Mouse (Mus musculus): Measurements from ENCODE around the gene Pigu. TPM values are rescaled to one million over a fixed set of nuclear protein-coding genes. Genes with fewer than 3 reads are reported as not detected.

Gene Pigu
- polyA plus RNA-seq, 1 experiment from 2014 or later: 48.3 TPM

DNA sequence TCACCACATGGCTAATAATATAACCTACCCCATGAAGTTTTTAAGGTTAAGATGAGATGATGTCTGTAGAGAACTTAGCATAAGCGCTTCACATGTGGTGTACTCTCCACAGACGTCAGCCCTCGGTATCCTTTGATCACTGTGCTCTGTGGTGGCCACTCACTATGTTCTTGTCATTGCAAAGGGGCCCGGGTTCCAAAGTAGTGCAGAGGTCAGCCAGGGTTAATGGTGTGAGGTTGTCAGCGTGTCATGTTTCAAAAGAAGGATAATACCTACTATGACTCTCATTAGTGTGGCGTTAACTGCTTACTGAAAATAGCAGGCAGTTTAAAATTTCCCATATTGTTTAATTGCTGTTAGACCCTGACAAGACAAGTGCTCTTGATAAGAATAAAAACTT, 43.6 kb downstream of the Pigu start:
- peaks cover 7% of the 10 kb centered on the region for H3K4me1 ChIP-seq
- 49% methylated on average over 6 of the region's 6 CpGs for WGBS

DNA sequence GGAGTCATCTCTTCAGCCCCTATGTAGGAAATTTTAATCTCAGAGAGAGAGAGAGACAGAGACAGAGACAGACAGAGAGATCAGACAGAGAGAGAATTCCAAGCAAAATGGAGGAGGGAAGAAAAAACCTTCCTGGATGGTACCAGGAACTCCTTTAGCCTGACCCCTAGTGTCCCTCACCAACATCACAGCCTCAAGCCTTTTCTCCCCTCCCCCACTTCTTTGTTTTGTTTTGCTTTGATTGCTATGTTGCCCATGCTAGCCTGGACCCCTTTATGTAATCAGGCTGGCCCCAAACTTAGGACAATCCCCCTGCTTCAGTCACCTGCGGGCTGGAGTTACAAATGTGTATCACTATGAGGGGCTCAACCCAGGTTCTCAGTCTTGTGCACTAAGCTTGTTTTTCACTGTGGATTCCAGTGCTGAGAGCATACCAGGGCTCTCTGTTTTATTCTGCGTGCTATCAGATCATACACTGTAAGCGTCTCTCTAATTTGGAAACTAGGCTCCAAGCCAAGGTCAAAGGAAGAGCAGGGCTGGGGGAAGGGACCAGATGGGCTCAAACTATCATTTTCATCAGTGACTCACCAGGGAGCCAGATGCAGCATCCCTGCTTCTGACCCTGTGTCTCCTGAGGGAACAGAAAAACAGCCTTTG, 48.2 kb downstream of the Pigu start:
- Histone ChIP-seq H3K36me3 (peaks cover 27% of the 10 kb centered on the region), H3K27me3 (no peaks in the 10 kb centered on the region), H3K4me3 (no peak overlapping the region), H3K27ac (peak overlapping the region; percentile 77), H3K9ac (no peak overlapping the region), H3K9me3 (replicated peaks) (no peaks in the 10 kb centered on the region), H3K4me1 (peaks cover 7% of the 10 kb centered on the region), H3K4me2 (replicated peaks) (no peak overlapping the region)
- ATAC-seq (ENCODE audit: low FRiP score): 0 out of 2 replicates have a peak, but pooled peaks have one; percentile 48
- WGBS: 31% methylated on average over 3 of the region's 3 CpGs

More for the DNA sequence above, 43.6 kb downstream of the Pigu start:
- H3K4me2 ChIP-seq (replicated peaks): no peak overlapping the region
- H3K9me3 ChIP-seq (replicated peaks): no peaks in the 10 kb centered on the region
- peaks cover 23% of the 10 kb centered on the region for H3K36me3 ChIP-seq
- H3K9ac ChIP-seq: no peak overlapping the region
- H3K4me3 ChIP-seq: no peak overlapping the region
- no peak overlapping the region for H3K27ac ChIP-seq
- ATAC-seq (ENCODE audit: low FRiP score): no peak
- no peaks in the 10 kb centered on the region for H3K27me3 ChIP-seq

DNA sequence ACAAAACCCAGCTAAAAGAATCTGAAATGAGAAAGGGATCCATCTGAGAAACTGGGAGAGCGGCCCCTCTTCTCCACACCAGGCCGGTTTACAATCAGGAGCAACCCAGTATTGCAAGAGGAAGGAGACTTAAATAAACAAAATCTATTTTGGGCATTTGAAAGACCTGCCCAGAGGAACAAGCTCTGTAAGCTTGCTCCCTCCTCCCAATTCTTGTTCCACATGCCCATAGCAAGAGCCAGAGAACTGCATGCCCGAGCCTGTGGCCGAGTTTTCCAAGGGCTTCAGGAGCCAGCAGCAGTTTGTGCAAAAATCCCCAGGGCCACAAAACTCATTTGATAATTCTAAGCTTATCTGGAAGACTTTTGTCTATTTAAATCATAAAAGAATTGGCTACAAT, 57.7 kb downstream of the Pigu start:
- 91% methylated on average over 4 of the region's 4 CpGs for WGBS
- H3K36me3 ChIP-seq: peaks cover 59% of the 10 kb centered on the region
- no peaks in the 10 kb centered on the region for H3K27me3 ChIP-seq
- no peak overlapping the region for H3K4me2 ChIP-seq (replicated peaks)
- H3K9me3 ChIP-seq (replicated peaks): no peaks in the 10 kb centered on the region
- H3K9ac ChIP-seq: no peak overlapping the region
- no peak overlapping the region for H3K27ac ChIP-seq
- H3K4me1 ChIP-seq: no peaks in the 10 kb centered on the region
- no peak overlapping the region for H3K4me3 ChIP-seq
- no peak for ATAC-seq (ENCODE audit: low FRiP score)

DNA sequence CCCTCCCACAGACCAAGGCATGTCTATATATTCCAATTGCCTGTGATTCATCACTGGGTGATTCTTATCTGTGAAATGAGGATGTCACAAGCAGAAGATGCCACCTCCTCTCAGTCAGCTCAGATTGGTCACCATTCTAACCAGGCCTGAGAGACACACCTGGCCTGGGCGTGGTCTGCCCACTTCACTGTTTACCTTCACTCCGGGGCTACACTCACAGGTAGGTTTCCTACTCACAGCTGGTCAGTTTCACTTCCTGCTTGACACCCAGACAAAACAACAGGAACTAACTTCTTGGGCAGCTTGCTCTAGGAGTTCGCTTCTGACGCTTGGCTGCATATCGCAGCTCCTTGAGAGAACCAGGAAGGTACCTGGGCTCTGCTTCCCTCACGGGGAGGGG, 61.8 kb downstream of the Pigu start:
- no peak overlapping the region for H3K4me2 ChIP-seq (replicated peaks)
- H3K9ac ChIP-seq: no peak overlapping the region
- peaks cover 85% of the 10 kb centered on the region for H3K36me3 ChIP-seq
- 97% methylated on average over 6 of the region's 6 CpGs for WGBS
- no peak for ATAC-seq (ENCODE audit: low FRiP score)
- H3K4me3 ChIP-seq: no peak overlapping the region
- no peaks in the 10 kb centered on the region for H3K27me3 ChIP-seq
- H3K27ac ChIP-seq: no peak overlapping the region
- no peaks in the 10 kb centered on the region for H3K4me1 ChIP-seq
- no peaks in the 10 kb centered on the region for H3K9me3 ChIP-seq (replicated peaks)

DNA sequence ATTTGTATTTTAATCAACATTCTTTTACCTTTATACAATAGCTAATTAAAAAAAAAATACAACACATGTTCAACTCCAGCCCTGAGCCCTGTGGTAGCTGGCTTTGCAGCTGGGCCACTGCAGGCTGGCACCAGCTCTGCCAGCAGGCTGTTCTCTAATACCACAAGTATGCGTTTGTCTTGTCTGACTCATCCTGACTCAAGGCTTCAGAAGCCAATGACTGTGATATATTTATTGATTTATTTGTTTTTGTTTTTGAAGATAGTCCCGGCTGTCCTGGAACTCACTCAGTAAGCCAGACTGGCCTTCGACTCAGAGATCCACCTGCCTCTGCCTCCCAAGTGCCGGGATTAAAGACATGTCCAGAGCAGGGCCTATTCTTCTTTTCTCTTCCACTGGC, 63.3 kb downstream of the Pigu start:
- no peaks in the 10 kb centered on the region for H3K9me3 ChIP-seq (replicated peaks)
- no peaks in the 10 kb centered on the region for H3K27me3 ChIP-seq
- H3K4me2 ChIP-seq (replicated peaks): no peak overlapping the region
- ATAC-seq (ENCODE audit: low FRiP score): no peak
- no peak overlapping the region for H3K4me3 ChIP-seq
- H3K4me1 ChIP-seq: no peaks in the 10 kb centered on the region
- H3K9ac ChIP-seq: no peak overlapping the region
- H3K27ac ChIP-seq: no peak overlapping the region
- H3K36me3 ChIP-seq: peaks cover 80% of the 10 kb centered on the region
- 97% methylated on average over 4 of the region's 4 CpGs for WGBS

DNA sequence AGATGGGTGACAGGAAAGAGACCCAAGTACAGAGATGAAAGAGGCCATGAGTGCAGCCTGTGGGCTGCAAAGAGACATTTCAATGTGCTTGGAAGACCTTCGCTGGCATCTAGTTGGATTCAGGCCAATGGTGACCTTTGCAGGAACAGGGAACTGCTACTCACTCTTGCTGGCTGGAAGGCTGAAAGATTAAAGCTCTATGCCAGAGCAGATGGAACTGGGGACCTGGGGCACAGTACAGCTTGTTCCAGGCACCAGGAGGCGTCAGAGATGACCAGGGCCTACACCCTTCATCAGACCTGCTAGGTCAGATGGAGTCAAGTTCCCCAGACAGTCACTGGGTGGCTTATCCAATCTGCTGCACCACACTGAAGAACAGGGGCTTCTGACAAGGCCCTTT, 63.8 kb downstream of the Pigu start:
- Histone ChIP-seq H3K27ac (no peak overlapping the region), H3K4me1 (no peaks in the 10 kb centered on the region), H3K4me2 (replicated peaks) (no peak overlapping the region), H3K9ac (no peak overlapping the region), H3K36me3 (peaks cover 75% of the 10 kb centered on the region), H3K9me3 (replicated peaks) (no peaks in the 10 kb centered on the region), H3K4me3 (no peak overlapping the region), H3K27me3 (no peaks in the 10 kb centered on the region)
- 89% methylated on average over 2 of the region's 2 CpGs for WGBS
- ATAC-seq (ENCODE audit: low FRiP score): no peak

DNA sequence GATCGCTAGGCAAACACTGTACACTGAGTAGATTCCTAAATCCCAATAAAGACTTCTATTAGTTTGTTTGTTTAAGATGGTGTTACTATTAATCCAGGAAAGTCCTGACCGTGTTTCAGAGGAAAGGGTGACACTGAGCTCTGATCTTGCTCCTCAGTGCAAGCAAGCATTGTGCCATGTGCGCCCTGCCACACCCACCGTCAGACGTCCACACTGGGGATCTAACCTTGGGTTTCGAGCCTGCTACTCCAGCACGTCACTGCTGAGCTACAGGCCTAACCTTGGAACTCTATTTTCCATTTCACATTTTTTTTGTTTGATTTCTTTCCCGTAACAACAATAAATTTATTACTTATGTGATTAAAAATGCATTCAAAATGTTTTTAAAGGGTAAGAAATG, 67.2 kb downstream of the Pigu start:
- Histone ChIP-seq H3K9ac (no peak overlapping the region), H3K4me2 (replicated peaks) (no peak overlapping the region), H3K4me1 (no peaks in the 10 kb centered on the region), H3K4me3 (no peak overlapping the region), H3K27ac (no peak overlapping the region), H3K27me3 (no peaks in the 10 kb centered on the region), H3K36me3 (peaks cover 42% of the 10 kb centered on the region), H3K9me3 (replicated peaks) (no peaks in the 10 kb centered on the region)
- WGBS: 91% methylated on average over 8 of the region's 8 CpGs
- ATAC-seq (ENCODE audit: low FRiP score): no peak

DNA sequence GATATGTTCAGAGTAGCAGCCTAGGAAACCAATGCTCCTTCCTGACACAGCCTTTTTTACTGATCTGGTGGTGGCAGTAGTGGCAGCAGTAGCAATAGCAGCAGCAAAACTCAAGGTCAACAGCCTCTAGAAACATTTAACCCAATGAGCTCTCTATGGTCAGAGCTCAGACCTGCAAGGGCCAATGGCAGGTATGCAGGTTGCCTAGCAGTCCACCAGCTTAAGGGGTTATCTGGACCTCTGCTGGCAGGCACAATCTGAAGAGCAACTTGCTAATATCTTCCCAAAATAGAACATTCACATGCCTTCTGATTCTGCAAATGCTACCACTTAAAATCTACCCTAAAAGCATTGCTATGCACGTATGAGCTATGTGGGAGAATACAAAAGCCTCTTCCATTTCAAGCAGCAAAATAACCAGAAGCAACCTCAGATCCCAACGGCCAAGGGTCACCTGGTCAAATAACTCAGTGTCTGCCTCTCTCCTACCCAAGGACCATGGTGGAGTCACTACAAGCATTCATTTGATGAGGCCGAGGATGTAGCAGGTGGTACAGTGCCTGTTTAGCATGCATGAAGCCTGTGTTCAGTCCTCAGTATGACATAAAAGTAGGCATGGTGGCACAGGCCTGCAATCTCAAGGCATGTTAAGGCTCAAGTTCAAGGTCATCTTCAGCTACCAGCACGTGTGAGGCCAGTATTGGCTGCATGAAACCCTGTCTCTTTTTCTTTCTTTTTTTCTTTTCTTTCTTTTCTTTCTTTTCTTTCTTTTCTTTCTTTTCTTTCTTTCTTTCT, 69.6 kb downstream of the Pigu start:
- ATAC-seq (ENCODE audit: low FRiP score): no peak
- Histone ChIP-seq H3K4me1 (no peaks in the 10 kb centered on the region), H3K9ac (no peak overlapping the region), H3K9me3 (replicated peaks) (no peaks in the 10 kb centered on the region), H3K27me3 (no peaks in the 10 kb centered on the region), H3K27ac (no peak overlapping the region), H3K4me2 (replicated peaks) (no peak overlapping the region), H3K4me3 (no peak overlapping the region), H3K36me3 (peaks cover 32% of the 10 kb centered on the region)
- 92% methylated on average over 4 of the region's 4 CpGs for WGBS

DNA sequence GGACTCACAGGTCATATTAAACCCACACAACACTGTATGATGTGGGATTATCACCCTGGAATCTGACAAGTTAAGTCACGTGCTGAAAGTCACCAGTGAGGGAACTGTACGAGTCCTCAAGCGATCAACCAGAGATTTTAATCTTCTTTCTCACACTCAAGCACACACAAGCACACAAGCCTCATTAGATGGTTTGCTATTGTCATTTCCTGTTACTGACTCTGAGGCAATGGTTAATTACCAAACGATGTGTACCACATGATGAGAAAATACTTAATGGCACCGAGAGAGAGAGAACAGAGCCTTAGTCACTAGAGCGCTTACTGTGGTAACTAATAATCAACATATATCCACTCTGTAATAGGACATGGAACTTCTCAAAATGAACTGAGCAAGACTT, 71.5 kb downstream of the Pigu start:
- H3K27me3 ChIP-seq: no peaks in the 10 kb centered on the region
- ATAC-seq (ENCODE audit: low FRiP score): no peak
- 93% methylated on average over 6 of the region's 6 CpGs for WGBS

DNA sequence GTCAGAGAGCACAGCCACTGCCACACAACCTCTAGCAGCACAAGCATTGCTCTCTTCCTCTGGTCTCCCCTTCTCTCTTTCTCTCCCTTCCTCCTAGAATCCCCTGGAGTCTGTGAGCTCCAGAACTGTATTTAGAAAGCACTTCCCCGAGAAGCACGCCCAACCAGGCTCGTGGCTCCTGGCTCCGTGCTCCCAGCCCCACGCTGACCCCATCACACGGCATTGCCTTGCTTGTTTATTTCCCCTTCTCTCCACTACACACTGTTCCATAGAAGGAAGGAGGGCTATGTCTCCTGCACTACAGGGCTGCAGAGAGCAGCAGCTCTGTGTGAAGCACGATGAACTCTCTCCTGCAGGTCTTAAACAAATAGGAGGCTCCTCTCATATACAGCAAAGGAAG, 72.6 kb downstream of the Pigu start:
- H3K27me3 ChIP-seq: no peaks in the 10 kb centered on the region
- no peak overlapping the region for H3K27ac ChIP-seq
- no peak overlapping the region for H3K4me3 ChIP-seq
- H3K4me2 ChIP-seq (replicated peaks): no peak overlapping the region
- no peak overlapping the region for H3K9ac ChIP-seq
- H3K4me1 ChIP-seq: no peaks in the 10 kb centered on the region
- ATAC-seq (ENCODE audit: low FRiP score): no peak
- peaks cover 8% of the 10 kb centered on the region; the same call in 1 of the 2 replicates for H3K36me3 ChIP-seq
- WGBS: 88% methylated on average over 7 of the region's 7 CpGs
- H3K9me3 ChIP-seq (replicated peaks): no peaks in the 10 kb centered on the region

More for the DNA sequence above, 71.5 kb downstream of the Pigu start:
- no peaks in the 10 kb centered on the region for H3K4me1 ChIP-seq
- no peak overlapping the region for H3K9ac ChIP-seq
- no peak overlapping the region for H3K4me3 ChIP-seq
- no peaks in the 10 kb centered on the region for H3K9me3 ChIP-seq (replicated peaks)
- H3K27ac ChIP-seq: no peak overlapping the region
- no peak overlapping the region for H3K4me2 ChIP-seq (replicated peaks)
- H3K36me3 ChIP-seq: peaks cover 15% of the 10 kb centered on the region; the same call in 1 of the 2 replicates

DNA sequence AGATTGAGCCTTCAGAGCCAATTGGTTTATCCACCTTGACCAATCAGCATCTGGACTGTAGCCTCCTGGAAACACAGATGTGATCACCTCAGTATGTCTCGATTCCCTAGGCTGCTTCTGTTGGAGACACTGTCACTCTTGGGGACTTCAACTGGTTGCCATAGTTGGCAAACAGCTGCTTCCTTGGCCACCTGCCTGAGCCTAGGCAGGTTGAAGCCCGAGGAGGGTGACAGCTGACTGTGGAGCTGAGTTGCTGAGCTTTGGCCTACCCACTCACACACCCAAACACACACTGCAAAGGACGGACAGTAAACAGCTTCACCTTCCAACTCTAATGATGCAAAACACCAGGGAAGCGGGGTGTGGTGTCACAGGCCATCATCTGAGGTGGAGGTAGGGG, 73.4 kb downstream of the Pigu start:
- no peak overlapping the region for H3K4me2 ChIP-seq (replicated peaks)
- peaks cover 7% of the 10 kb centered on the region; the same call in 1 of the 2 replicates for H3K36me3 ChIP-seq
- no peak overlapping the region for H3K27ac ChIP-seq
- H3K27me3 ChIP-seq: no peaks in the 10 kb centered on the region
- no peaks in the 10 kb centered on the region for H3K9me3 ChIP-seq (replicated peaks)
- no peaks in the 10 kb centered on the region for H3K4me1 ChIP-seq
- no peak for ATAC-seq (ENCODE audit: low FRiP score)
- WGBS: 92% methylated on average over 4 of the region's 4 CpGs
- no peak overlapping the region for H3K4me3 ChIP-seq
- no peak overlapping the region for H3K9ac ChIP-seq

DNA sequence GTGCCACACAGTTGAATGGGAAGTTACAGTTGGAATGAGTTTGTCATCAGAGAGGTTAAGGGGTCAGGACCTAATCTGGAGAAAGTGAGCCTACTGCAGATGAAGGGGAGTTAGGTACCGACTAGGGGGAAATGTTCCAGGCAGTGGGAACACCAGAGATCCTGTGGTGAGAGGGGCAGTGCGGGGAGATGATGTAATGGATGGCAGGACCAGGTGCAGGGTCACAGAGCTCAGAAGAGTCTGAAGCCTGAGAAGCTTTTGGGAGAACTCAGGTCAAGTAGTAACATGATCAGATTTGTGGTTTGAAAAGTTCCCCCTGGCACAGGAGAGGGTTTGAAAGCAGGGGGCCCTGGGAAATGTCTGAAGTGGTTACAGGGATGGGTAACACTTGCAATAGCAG, 77.1 kb downstream of the Pigu start:
- ATAC-seq (ENCODE audit: low FRiP score): no peak
- peaks cover 11% of the 10 kb centered on the region for H3K4me1 ChIP-seq
- no peak overlapping the region for H3K4me3 ChIP-seq
- H3K27me3 ChIP-seq: no peaks in the 10 kb centered on the region
- H3K36me3 ChIP-seq: peaks cover 15% of the 10 kb centered on the region
- H3K4me2 ChIP-seq (replicated peaks): no peak overlapping the region
- 73% methylated on average over 2 of the region's 2 CpGs for WGBS
- H3K27ac ChIP-seq: no peak overlapping the region
- no peaks in the 10 kb centered on the region for H3K9me3 ChIP-seq (replicated peaks)
- H3K9ac ChIP-seq: no peak overlapping the region

DNA sequence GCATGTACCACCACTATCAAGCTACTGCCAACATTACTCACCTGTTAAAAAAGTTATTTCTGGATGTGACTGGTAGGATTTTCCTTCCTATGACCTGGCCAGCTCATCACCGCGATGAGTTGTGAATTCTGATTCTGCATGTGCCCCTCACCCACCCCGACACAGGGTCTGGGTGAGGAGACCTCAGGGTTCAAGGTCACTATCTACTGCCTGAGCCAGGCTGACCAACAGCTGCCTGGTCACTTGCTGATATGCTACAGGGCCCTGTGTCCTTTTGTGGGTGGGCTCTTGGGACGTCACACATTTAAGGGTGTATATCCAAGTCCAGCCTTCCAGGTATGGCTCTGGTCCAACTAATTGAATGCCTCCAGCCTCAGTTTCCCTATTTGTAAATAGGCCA, 78.1 kb downstream of the Pigu start:
- H3K36me3 ChIP-seq: peaks cover 15% of the 10 kb centered on the region
- no peak for ATAC-seq (ENCODE audit: low FRiP score)
- no peaks in the 10 kb centered on the region for H3K27me3 ChIP-seq
- H3K9ac ChIP-seq: no peak overlapping the region
- 93% methylated on average over 4 of the region's 4 CpGs for WGBS
- H3K4me1 ChIP-seq: peaks cover 11% of the 10 kb centered on the region
- H3K27ac ChIP-seq: no peak overlapping the region
- H3K4me3 ChIP-seq: no peak overlapping the region
- H3K4me2 ChIP-seq (replicated peaks): no peak overlapping the region
- no peaks in the 10 kb centered on the region for H3K9me3 ChIP-seq (replicated peaks)
